Mouse (Mus musculus): ENCODE measurements around the gene Ngb. TPM values are rescaled to one million over a fixed set of nuclear protein-coding genes. Genes with fewer than 3 reads are reported as not detected.

The Ngb gene
- polyA plus RNA-seq (2012; fragmentation: generic; extraction: Trizol): 0.04 TPM

DNA sequence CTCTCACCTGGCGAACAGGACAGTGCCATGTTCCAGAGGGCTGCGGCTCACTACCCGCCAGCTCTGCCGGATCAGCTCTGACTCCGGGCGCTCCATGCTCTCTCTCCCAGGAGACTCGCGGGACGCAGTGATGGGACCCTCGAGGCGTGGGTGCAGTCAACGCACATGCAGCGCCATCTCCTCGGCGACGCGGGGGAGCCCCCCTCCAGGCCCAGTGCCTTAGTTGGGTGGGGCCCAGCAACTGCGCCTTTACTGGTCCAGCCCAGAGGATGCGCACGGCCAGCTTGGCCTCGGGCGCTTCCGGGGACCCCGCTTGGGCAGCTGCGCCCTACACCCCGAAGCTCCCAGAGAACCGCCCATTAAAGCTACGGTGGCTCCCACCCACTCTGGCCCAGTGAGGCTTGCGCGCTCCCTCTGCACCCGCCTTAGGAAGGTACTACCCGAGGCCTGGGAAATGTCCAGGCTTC lies at the start of gene Ngb:
Gene Ngb (minus strand): TSS at position 375 of the 467 bp plus-strand sequence.
- no peak for TF ChIP-seq TCF3 (IDR thresholded peaks at IDR 0.05; ENCODE audit: insufficient read length, low read depth)
- Histone ChIP-seq H3K36me3 (ENCODE audit: control insufficient read depth, insufficient read depth) (no peaks in the 10 kb centered on the region), H3K79me2 (ENCODE audit: control insufficient read depth, insufficient read depth) (no peaks in the 10 kb centered on the region), H3K27me3 (ENCODE audit: control insufficient read depth, insufficient read depth, insufficient read length) (peaks cover 60% of the 10 kb centered on the region), H3K4me2 (ENCODE audit: low read depth) (no peak within 1 kb of the TSS), H3K4me3 (no peak within 1 kb of the TSS), H3ac (ENCODE audit: control insufficient read depth, insufficient read length) (no peak within 1 kb of the TSS)

GRCm38 (mm10) chr12:87149471-87149870 lies 47.1 kb upstream of the Ngb start:
- Histone ChIP-seq H3K27me3 (ENCODE audit: control insufficient read depth, insufficient read depth, insufficient read length) (no peaks in the 10 kb centered on the region), H3ac (ENCODE audit: control insufficient read depth, insufficient read length) (no peak overlapping the region), H3K4me2 (ENCODE audit: low read depth) (no peak overlapping the region), H3K79me2 (ENCODE audit: control insufficient read depth, insufficient read depth) (no peaks in the 10 kb centered on the region), H3K4me3 (no peak overlapping the region), H3K36me3 (ENCODE audit: control insufficient read depth, insufficient read depth) (no peaks in the 10 kb centered on the region)
- TF ChIP-seq CEBPB (IDR thresholded peaks at IDR 0.05; ENCODE audit: insufficient read depth, poor library complexity, severe bottlenecking): no peak
- TF ChIP-seq MYOG (IDR thresholded peaks at IDR 0.05; ENCODE audit: control insufficient read depth in 1 of 3, insufficient read depth in 1 of 3, insufficient read length in 2 of 3, low read depth in 2 of 3): no peak
- TF ChIP-seq REST (IDR thresholded peaks at IDR 0.05; ENCODE audit: insufficient read depth, insufficient read length): no peak
- TF ChIP-seq E2F4 (IDR thresholded peaks at IDR 0.05; ENCODE audit: insufficient read depth): no peak
- no peak for TF ChIP-seq TCF3 (IDR thresholded peaks at IDR 0.05; ENCODE audit: insufficient read length, low read depth)
- no peak for TF ChIP-seq SRF (IDR thresholded peaks at IDR 0.05; ENCODE audit: control insufficient read depth, insufficient read length, low read depth)
- TF ChIP-seq POLR2A (IDR thresholded peaks at IDR 0.05; ENCODE audit: insufficient read length, low read depth): no peak
- no peak for TF ChIP-seq POLR2AphosphoS2 (IDR thresholded peaks at IDR 0.05; ENCODE audit: insufficient read length, low read depth)
- TF ChIP-seq USF1 (IDR thresholded peaks at IDR 0.05; ENCODE audit: low read depth): no peak
- TF ChIP-seq MAX (IDR thresholded peaks at IDR 0.05; ENCODE audit: low read depth): no peak
- no peak for TF ChIP-seq MYOD1 (IDR thresholded peaks at IDR 0.05; ENCODE audit: control insufficient read depth in 1 of 3, insufficient read length in 2 of 3, low read depth in 2 of 3)
- no peak for TF ChIP-seq TCF12 (IDR thresholded peaks at IDR 0.05; ENCODE audit: insufficient read depth, poor library complexity, severe bottlenecking)

GRCm38 (mm10) chr12:87148136-87148535 lies 45.8 kb upstream of the Ngb start:
- no peaks in the 10 kb centered on the region for H3K27me3 ChIP-seq (ENCODE audit: control insufficient read depth, insufficient read depth, insufficient read length)
- peak overlapping the region; percentile 73 for H3K4me3 ChIP-seq
- no peaks in the 10 kb centered on the region for H3K36me3 ChIP-seq (ENCODE audit: control insufficient read depth, insufficient read depth)
- H3K79me2 ChIP-seq (ENCODE audit: control insufficient read depth, insufficient read depth): no peaks in the 10 kb centered on the region
- H3ac ChIP-seq (ENCODE audit: control insufficient read depth, insufficient read length): peak overlapping the region; percentile 59
- no peak for TF ChIP-seq MYOD1 (IDR thresholded peaks at IDR 0.05; ENCODE audit: control insufficient read depth in 1 of 3, insufficient read length in 2 of 3, low read depth in 2 of 3)
- TF ChIP-seq SRF (IDR thresholded peaks at IDR 0.05; ENCODE audit: control insufficient read depth, insufficient read length, low read depth): no peak
- no peak for TF ChIP-seq CEBPB (IDR thresholded peaks at IDR 0.05; ENCODE audit: insufficient read depth, poor library complexity, severe bottlenecking)
- no peak for TF ChIP-seq MAX (IDR thresholded peaks at IDR 0.05; ENCODE audit: low read depth)
- TF ChIP-seq POLR2AphosphoS2 (IDR thresholded peaks at IDR 0.05; ENCODE audit: insufficient read length, low read depth): no peak
- no peak for TF ChIP-seq E2F4 (IDR thresholded peaks at IDR 0.05; ENCODE audit: insufficient read depth)
- TF ChIP-seq POLR2A (IDR thresholded peaks at IDR 0.05; ENCODE audit: insufficient read length, low read depth): no peak
- no peak for TF ChIP-seq MYOG (IDR thresholded peaks at IDR 0.05; ENCODE audit: control insufficient read depth in 1 of 3, insufficient read depth in 1 of 3, insufficient read length in 2 of 3, low read depth in 2 of 3)
- TF ChIP-seq USF1 (IDR thresholded peaks at IDR 0.05; ENCODE audit: low read depth): no peak
- no peak for TF ChIP-seq TCF3 (IDR thresholded peaks at IDR 0.05; ENCODE audit: insufficient read length, low read depth)
- no peak for TF ChIP-seq TCF12 (IDR thresholded peaks at IDR 0.05; ENCODE audit: insufficient read depth, poor library complexity, severe bottlenecking)
- peak overlapping the region; percentile 72 for H3K4me2 ChIP-seq (ENCODE audit: low read depth)

- peak within 1 kb of the TSS; percentile 73 for H3K4me3 ChIP-seq
- peak within 1 kb of the TSS; percentile 87 for H3K4me2 ChIP-seq (ENCODE audit: low read depth)
- no peaks in the 10 kb centered on the region for H3K79me2 ChIP-seq (ENCODE audit: control insufficient read depth, insufficient read depth)
- peak within 1 kb of the TSS; percentile 59 for H3ac ChIP-seq (ENCODE audit: control insufficient read depth, insufficient read length)
- no peaks in the 10 kb centered on the region for H3K36me3 ChIP-seq (ENCODE audit: control insufficient read depth, insufficient read depth)
- no peaks in the 10 kb centered on the region for H3K27me3 ChIP-seq (ENCODE audit: control insufficient read depth, insufficient read depth, insufficient read length)
- no peak for TF ChIP-seq SRF (IDR thresholded peaks at IDR 0.05; ENCODE audit: control insufficient read depth, insufficient read length, low read depth)
- TF ChIP-seq REST (IDR thresholded peaks at IDR 0.05; ENCODE audit: insufficient read depth, insufficient read length): no peak
- no peak for TF ChIP-seq TCF3 (IDR thresholded peaks at IDR 0.05; ENCODE audit: insufficient read length, low read depth)
- TF ChIP-seq MYOG (IDR thresholded peaks at IDR 0.05; ENCODE audit: control insufficient read depth in 1 of 3, insufficient read depth in 1 of 3, insufficient read length in 2 of 3, low read depth in 2 of 3): peak in 1 of 3 experiments; percentile 4
- peak; percentile 64 for TF ChIP-seq POLR2AphosphoS2 (IDR thresholded peaks at IDR 0.05; ENCODE audit: insufficient read length, low read depth)
- TF ChIP-seq TCF12 (IDR thresholded peaks at IDR 0.05; ENCODE audit: insufficient read depth, poor library complexity, severe bottlenecking): no peak
- no peak for TF ChIP-seq CEBPB (IDR thresholded peaks at IDR 0.05; ENCODE audit: insufficient read depth, poor library complexity, severe bottlenecking)
- peak; percentile 60 for TF ChIP-seq POLR2A (IDR thresholded peaks at IDR 0.05; ENCODE audit: insufficient read length, low read depth)
- no peak for TF ChIP-seq USF1 (IDR thresholded peaks at IDR 0.05; ENCODE audit: low read depth)
- TF ChIP-seq E2F4 (IDR thresholded peaks at IDR 0.05; ENCODE audit: insufficient read depth): no peak
- peak in 1 of 3 experiments; percentile 49 for TF ChIP-seq MYOD1 (IDR thresholded peaks at IDR 0.05; ENCODE audit: control insufficient read depth in 1 of 3, insufficient read length in 2 of 3, low read depth in 2 of 3)
- no peak for TF ChIP-seq MAX (IDR thresholded peaks at IDR 0.05; ENCODE audit: low read depth)
Observed at GRCm38 (mm10) chr12:87147395-87148089, 45.2 kb upstream of the Ngb start, which contains the start of gene Pomt2. TSS of gene Pomt2 (minus strand) at chr12:87147968.
